Mouse (Mus musculus): ENCODE measurements around the gene Arhgap22.

DNA sequence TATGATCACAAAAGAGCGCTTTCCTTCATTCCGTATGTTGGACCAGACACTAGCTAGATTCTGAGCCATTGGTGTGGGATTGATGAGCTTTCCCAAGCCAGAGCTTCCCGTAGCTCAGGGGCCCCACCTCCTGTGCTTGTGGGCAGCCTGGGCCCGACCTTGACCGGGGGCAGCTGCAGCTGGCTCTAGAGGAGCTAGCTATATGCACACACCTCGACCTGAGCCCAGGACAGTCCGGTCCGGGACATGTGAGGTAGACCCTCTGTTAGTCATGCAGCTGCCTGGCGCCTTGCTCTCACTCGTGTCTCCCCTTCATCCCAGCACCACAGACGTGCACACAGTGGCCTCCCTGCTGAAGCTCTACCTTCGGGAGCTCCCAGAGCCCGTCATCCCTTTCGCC, 148.3 kb downstream of the Arhgap22 start:
- TF ChIP-seq MAFK (IDR thresholded peaks at IDR 0.05; ENCODE audit: insufficient read depth, low read depth, low read length) (no peak), CHD2 (IDR thresholded peaks at IDR 0.05; ENCODE audit: low read depth, low read length) (no peak), ZNF384 (IDR thresholded peaks at IDR 0.05; ENCODE audit: low read depth, low read length) (no peak), ZC3H11A (IDR thresholded peaks at IDR 0.05; ENCODE audit: borderline replicate concordance, low read depth, low read length) (no peak), HCFC1 (IDR thresholded peaks at IDR 0.05; ENCODE audit: borderline replicate concordance, insufficient read depth, low read length) (no peak)
